Mouse (Mus musculus) CH12.LX (cell line): ENCODE results near the gene Trp53bp2. TPM values are rescaled to one million over a fixed set of nuclear protein-coding genes. Genes with fewer than 3 reads are reported as not detected.

Experiments
- DNase-seq: peaks from one replicate; pipeline ENCODE4 v3.0.0-alpha.2; 2013; ENCODE audit errors: extremely low read depth
- H3K27ac ChIP-seq: 2 replicates; pipeline ENCODE4 v1.5.1; 2012; ENCODE audit warnings: low read depth, mild to moderate bottlenecking, control low read depth, moderate library complexity; ENCODE audit not compliant: insufficient read depth
- H3K27me3 ChIP-seq: replicated peaks from 2 replicates; pipeline ENCODE3; 2012; ENCODE audit warnings: inconsistent platforms
- H3K36me3 ChIP-seq, 2 experiments: replicated peaks in 1 of 2; 2 replicates each; pipeline versions ENCODE3 to v1.6.1; 2012; ENCODE audit warnings: inconsistent platforms in 1 of 2, low read length in 1 of 2, mild to moderate bottlenecking in 1 of 2, mixed read lengths in 1 of 2, moderate library complexity in 1 of 2; ENCODE audit not compliant: control insufficient read depth in 1 of 2, insufficient read depth in 1 of 2
- H3K4me1 ChIP-seq, 2 experiments: 2 replicates each; pipeline ENCODE4 v1.6.1; 2012; ENCODE audit warnings: inconsistent platforms in 1 of 2, moderate library complexity in 1 of 2; ENCODE audit not compliant: insufficient read depth in 2 of 2, control insufficient read depth in 1 of 2
- H3K4me2 ChIP-seq: 2 replicates; pipeline ENCODE4 v1.6.1; 2012; ENCODE audit warnings: low read depth, mild to moderate bottlenecking, control low read depth; ENCODE audit not compliant: poor library complexity, insufficient read depth, severe bottlenecking
- H3K4me3 ChIP-seq, 3 experiments: fragments of 150-350 bp in 1 of 3; sonication (generic) in 1 of 3; replicated peaks in 1 of 3; 2 replicates each; pipeline versions ENCODE3 to v1.5.1; 2011 to 2012; ENCODE audit warnings: low read depth in 2 of 3, low read length in 2 of 3, mild to moderate bottlenecking in 2 of 3, moderate library complexity in 2 of 3, control low read depth in 1 of 3, improper control_type of control experiment in 1 of 3, inconsistent platforms in 1 of 3, mixed read lengths in 1 of 3; ENCODE audit not compliant: poor library complexity in 1 of 3
- H3K79me2 ChIP-seq: replicated peaks from 2 replicates; pipeline ENCODE4 v1.6.1; 2012; ENCODE audit warnings: mild to moderate bottlenecking, moderate library complexity; ENCODE audit not compliant: control insufficient read depth, poor library complexity, insufficient read depth, severe bottlenecking; ENCODE audit errors: extremely low read depth
- H3K9ac ChIP-seq: 2 replicates; pipeline ENCODE4 v1.6.1; 2012; ENCODE audit warnings: low read depth, mild to moderate bottlenecking, control low read depth, moderate library complexity; ENCODE audit not compliant: insufficient read depth
- H3K9me3 ChIP-seq: replicated peaks from 2 replicates; pipeline ENCODE3; 2012; ENCODE audit warnings: low read length, inconsistent platforms, mixed read lengths
- CTCF ChIP-seq, 2 experiments: IDR thresholded peaks in 1 of 2; conservative IDR thresholded peaks in 1 of 2; 2 replicates each; pipeline ENCODE4 v1.5.1; 2011 to 2012; ENCODE audit warnings: low read depth in 2 of 2, low read length in 2 of 2, improper control_type of control experiment in 1 of 2, inconsistent platforms in 1 of 2, mild to moderate bottlenecking in 1 of 2, moderate library complexity in 1 of 2
- EP300 ChIP-seq: IDR thresholded peaks from 2 replicates; pipeline ENCODE4 v1.6.1; 2011; ENCODE audit warnings: low read length, improper control_type of control experiment
- GABPA ChIP-seq: IDR thresholded peaks from 2 replicates; pipeline ENCODE4 v1.6.1; 2012; ENCODE audit warnings: low read depth, low read length, improper control_type of control experiment, inconsistent platforms; ENCODE audit not compliant: insufficient replicate concordance
- JUN ChIP-seq: IDR thresholded peaks from 2 replicates; pipeline ENCODE4 v1.6.1; 2011; ENCODE audit warnings: low read depth, mild to moderate bottlenecking, low read length, improper control_type of control experiment, moderate library complexity; ENCODE audit not compliant: insufficient read depth
- KAT2A ChIP-seq: IDR thresholded peaks from 2 replicates; pipeline ENCODE4 v1.6.1; 2012; ENCODE audit warnings: low read length, improper control_type of control experiment, inconsistent platforms; ENCODE audit not compliant: insufficient replicate concordance
- MEF2A ChIP-seq: IDR thresholded peaks from 2 replicates; pipeline ENCODE4 v1.6.1; 2014; ENCODE audit warnings: low read depth, mild to moderate bottlenecking, inconsistent platforms, low read length, improper control_type of control experiment, borderline replicate concordance
- MXI1 ChIP-seq: IDR thresholded peaks from 2 replicates; pipeline ENCODE4 v1.6.1; 2011; ENCODE audit warnings: mild to moderate bottlenecking, low read depth, low read length, improper control_type of control experiment
- MYC ChIP-seq: IDR thresholded peaks from 2 replicates; pipeline ENCODE4 v1.6.1; 2011; ENCODE audit warnings: low read depth, mild to moderate bottlenecking, improper control_type of control experiment, low read length
- NRF1 ChIP-seq: IDR thresholded peaks from 2 replicates; pipeline ENCODE4 v1.6.1; 2014; ENCODE audit warnings: low read depth, mild to moderate bottlenecking, inconsistent platforms, low read length, improper control_type of control experiment, moderate library complexity
- POLR2AphosphoS2 ChIP-seq: IDR thresholded peaks from 2 replicates; pipeline ENCODE4 v1.6.1; 2011; ENCODE audit warnings: low read depth, low read length, improper control_type of control experiment
- SMC3 ChIP-seq: IDR thresholded peaks from 2 replicates; pipeline ENCODE4 v1.6.1; 2011; ENCODE audit warnings: low read depth, low read length, improper control_type of control experiment
- UBTF ChIP-seq: IDR thresholded peaks from 2 replicates; pipeline ENCODE4 v1.6.1; 2012; ENCODE audit warnings: low read depth, mild to moderate bottlenecking, inconsistent platforms, low read length, improper control_type of control experiment, moderate library complexity
- USF2 ChIP-seq: conservative IDR thresholded peaks from 2 replicates; pipeline ENCODE4 v1.6.1; 2011; ENCODE audit warnings: low read depth, low read length, improper control_type of control experiment
- ZC3H11A ChIP-seq: IDR thresholded peaks from 2 replicates; pipeline ENCODE4 v1.6.1; 2012; ENCODE audit warnings: low read depth, mild to moderate bottlenecking, inconsistent platforms, low read length, improper control_type of control experiment
- ZKSCAN1 ChIP-seq: IDR thresholded peaks from 2 replicates; pipeline ENCODE4 v1.6.1; 2012; ENCODE audit warnings: low read depth, inconsistent platforms, low read length, improper control_type of control experiment, borderline replicate concordance
- dilution Hi-C: fragments of 300-500 bp; cut with MboI; formaldehyde crosslinking; loops from 2 replicates; pipeline ENCODE4 v1.14.3; 2020; ENCODE audit warnings: low sequenced_read_pairs; ENCODE audit not compliant: extremely low pct_unique_long_range_greater_than_20kb, extremely low pct_ligation_motif_present
- in situ Hi-C: fragments of 300-500 bp; cut with MboI; formaldehyde crosslinking; loops from 3 replicates; pipeline ENCODE4 v1.14.3; 2019; ENCODE audit warnings: low sequenced_read_pairs, low pct_ligation_motif_present, low pct_unique_long_range_greater_than_20kb, mixed read lengths
- polyA plus RNA-seq: library from polyadenylated mRNA; unstranded; fragments of >175 nt; gene quantifications from 2 replicates; pipeline ENCODE4 v1.2.1, GENCODE M21; 2012; ENCODE audit warnings: low read depth; ENCODE audit not compliant: insufficient read length
- total RNA-seq, 2 experiments: library from RNA; depleted of rRNA; stranded (reverse); fragments of 300-350 nt in 1 of 2; fragments of >200 nt in 1 of 2; gene quantifications; 2 replicates each; pipeline ENCODE4 v1.2.3; 2012 to 2014

The Trp53bp2 gene
- total and polyA plus RNA-seq, 3 experiments: 1.4 to 4.7 (median 2.9) TPM

DNA sequence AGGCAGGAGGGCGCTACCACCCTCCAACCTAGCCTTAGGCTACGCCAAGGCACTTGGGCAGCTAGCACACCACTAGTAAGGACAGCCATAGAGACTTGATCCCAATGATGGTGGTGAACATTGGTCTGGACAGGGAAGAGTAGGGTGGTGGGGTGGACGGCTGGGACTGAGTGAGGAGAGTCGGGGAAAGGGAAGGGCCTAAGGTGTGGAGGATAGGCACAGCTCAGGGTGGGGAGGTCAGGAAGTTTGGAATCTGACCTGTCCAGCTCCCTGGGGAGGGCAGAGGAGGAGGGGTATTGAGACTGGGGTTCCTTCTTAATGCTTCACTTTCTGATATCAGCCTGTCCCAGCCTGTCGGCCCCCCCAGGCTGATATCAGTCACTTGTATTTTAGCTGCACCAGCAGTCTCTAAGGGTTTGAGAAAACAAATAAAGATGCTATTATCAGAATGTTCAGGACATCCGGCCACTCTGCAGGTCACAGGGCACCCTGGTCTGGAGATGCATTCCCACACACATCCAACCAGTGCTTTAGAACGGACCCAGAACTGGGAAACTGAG, 93.6 kb downstream of the Trp53bp2 start:
- Histone ChIP-seq H3K4me3 (no peak overlapping the region), H3K4me2 (no peak overlapping the region), H3K27me3 (no peaks in the 10 kb centered on the region), H3K4me1 (peaks cover 43 to 52% of the 10 kb centered on the region in 2 experiments), H3K9me3 (no peaks in the 10 kb centered on the region), H3K79me2 (no peaks in the 10 kb centered on the region), H3K36me3 (peaks cover 0 to 13% of the 10 kb centered on the region in 2 experiments), H3K27ac (no peak overlapping the region), H3K9ac (no peak overlapping the region)
- no peak for DNase-seq
- in situ Hi-C loops (loop anchor here (25.0 kb wide), 1 partner anchor 615 kb away; no protein-coding TSS in a partner anchor), dilution Hi-C loops (no loop called here)
- TF ChIP-seq MYC (no peak), KAT2A (no peak), SMC3 (no peak), MEF2A (no peak), MXI1 (no peak), POLR2AphosphoS2 (no peak), ZC3H11A (no peak), USF2 (no peak), GABPA (no peak), JUN (no peak)

DNA sequence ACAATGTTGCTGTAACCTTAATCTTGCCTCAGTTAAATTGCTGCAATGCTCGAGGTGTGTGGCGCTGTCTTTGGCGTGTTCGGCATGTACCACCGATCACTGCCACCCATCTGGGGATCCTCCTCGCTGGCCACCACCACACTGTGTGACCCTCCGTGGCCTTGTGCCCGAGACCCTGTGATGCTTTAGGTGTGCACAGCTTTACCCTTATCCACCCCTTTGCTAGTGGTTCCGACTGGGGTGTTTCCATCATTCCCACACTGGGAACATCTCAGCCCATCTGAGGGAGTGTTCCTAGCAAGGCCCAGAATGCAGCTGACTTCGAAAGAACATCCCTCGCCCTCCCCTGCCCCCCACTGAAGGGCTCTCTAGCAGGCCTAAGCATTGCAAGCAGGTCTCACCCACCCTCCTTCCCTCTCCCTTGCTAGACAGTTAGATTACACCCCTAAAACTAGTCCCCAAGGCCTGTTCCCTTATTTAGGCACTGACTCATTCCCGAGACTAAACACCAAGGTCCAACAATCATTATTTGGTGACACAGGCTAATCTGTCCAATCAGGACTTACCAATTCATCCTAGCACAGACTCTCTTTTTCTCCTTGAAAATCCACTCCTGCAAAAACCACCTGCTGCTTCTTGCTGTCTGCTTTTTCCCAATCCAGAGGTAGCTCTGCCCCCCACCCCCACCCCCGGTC, 94.4 kb downstream of the Trp53bp2 start:
- in situ Hi-C loops: loop anchor here (25.0 kb wide), 1 partner anchor 616 kb away; no protein-coding TSS in a partner anchor
- Histone ChIP-seq H3K4me2 (no peak overlapping the region), H3K27ac (no peak overlapping the region), H3K36me3 (peaks cover 0 to 13% of the 10 kb centered on the region in 2 experiments), H3K27me3 (no peaks in the 10 kb centered on the region), H3K9me3 (no peaks in the 10 kb centered on the region), H3K79me2 (no peaks in the 10 kb centered on the region), H3K4me1 (peaks cover 43 to 52% of the 10 kb centered on the region in 2 experiments), H3K9ac (no peak overlapping the region), H3K4me3 (no peak overlapping the region)
- dilution Hi-C loops: no loop called here
- no peak for TF ChIP-seq ZKSCAN1
- TF ChIP-seq EP300: no peak
- no peak for TF ChIP-seq NRF1
- TF ChIP-seq UBTF: no peak
- TF ChIP-seq CTCF (conservative IDR thresholded peaks at IDR 0.05 in 1 of 2, IDR thresholded peaks at IDR 0.05 in 1 of 2; ENCODE audit: low read depth in 2 of 2, low read length in 2 of 2): no peak
- no peak for DNase-seq
